Mouse (Mus musculus) spleen, postnatal 10 days (tissue): ENCODE results near the gene Krtap1-3.

ENCODE experiments used
- DNase-seq, 2 experiments: peaks; one replicate each; pipeline ENCODE4 v3.0.0; 2021 to 2022; ENCODE audit warnings: low spot score in 2 of 2

The Krtap1-3 gene

GRCm38 (mm10) chr11:99557976-99558745 lies 33.0 kb downstream of the Krtap1-3 start:
- DNase-seq: no peak

GRCm38 (mm10) chr11:99556753-99557152 lies 34.4 kb downstream of the Krtap1-3 start, which contains the start of gene Krtap3-2:
Gene Krtap3-2, minus strand, starts transcription at chr11:99556853.
- DNase-seq: no peak

GRCm38 (mm10) chr11:99556195-99556594 lies 34.9 kb downstream of the Krtap1-3 start:
- no peak for DNase-seq

DNA sequence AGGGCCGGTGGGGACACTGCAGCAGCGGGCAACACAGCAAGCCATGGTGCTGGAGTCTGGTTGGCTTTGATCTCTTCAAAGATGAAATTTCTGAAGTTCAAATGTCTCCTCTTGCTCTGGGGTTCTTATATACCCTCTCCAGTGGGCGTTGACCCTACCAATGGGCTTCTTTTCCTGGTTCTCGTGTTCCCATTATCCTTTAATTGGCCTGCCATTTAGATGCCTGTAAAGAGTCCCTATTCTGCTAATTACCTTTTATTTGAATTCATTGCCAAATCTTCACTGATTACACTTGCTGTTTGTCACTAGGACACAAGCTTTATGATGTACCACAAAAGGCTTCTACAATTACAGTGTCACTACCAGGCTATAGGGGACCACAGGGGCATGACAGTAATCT lies 40.4 kb downstream of the Krtap1-3 start, which contains the start of gene Krtap3-3:
Gene Krtap3-3, minus strand, starts transcription at position 101 of the 400 bp plus-strand sequence.
- DNase-seq: no peak

DNA sequence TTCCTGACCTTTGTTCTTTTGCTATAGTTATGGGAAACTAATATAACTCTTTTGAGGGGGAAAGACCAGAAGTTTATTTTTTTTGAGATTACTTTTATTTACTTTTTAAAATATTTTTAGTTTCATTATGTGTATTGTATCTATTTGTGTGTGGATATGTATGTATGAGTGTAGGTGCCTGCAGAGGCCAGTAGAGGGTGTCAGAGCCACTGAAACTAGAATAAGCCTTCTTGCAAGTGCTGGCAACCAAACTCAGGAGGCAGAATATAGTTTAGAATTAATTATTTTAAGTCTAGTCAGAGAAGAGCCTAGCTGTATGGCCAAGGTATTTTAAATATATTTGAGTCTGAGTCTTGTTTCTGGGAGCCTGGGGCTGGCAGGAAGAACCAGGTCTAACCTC lies 43.2 kb downstream of the Krtap1-3 start:
- no peak for DNase-seq
